Mouse (Mus musculus) hindbrain, embryonic 14.5 days (tissue): ENCODE measurements around the gene Mapk6. TPM values are rescaled to one million over a fixed set of nuclear protein-coding genes. Genes with fewer than 3 reads are reported as not detected.
A peak's percentile ranks its signal among the peaks of the same experiment; 100 is the strongest.

Experiments
- ATAC-seq: fragments of 200-750 bp; cut with Nextera tagmentation; 2 replicates; pipeline ENCODE4 v1.8.0; 2017; ENCODE audit warnings: moderate number of reproducible peaks, mild to moderate bottlenecking, moderate TSS enrichment, moderate library complexity; ENCODE audit not compliant: low FRiP score
- DNase-seq: peaks from one replicate; pipeline ENCODE4 v3.0.0-alpha.2; 2015; ENCODE audit warnings: low spot score
- H3K27ac ChIP-seq: fragments of 300-500 bp; sonication (generic); 2 replicates; pipeline ENCODE4 v1.5.1; 2014; ENCODE audit warnings: mild to moderate bottlenecking, moderate library complexity
- H3K27me3 ChIP-seq: fragments of 300-500 bp; sonication (generic); 2 replicates; pipeline ENCODE4 v1.6.1; 2014; ENCODE audit warnings: mild to moderate bottlenecking, low read length, mixed read lengths; ENCODE audit not compliant: control insufficient read depth, insufficient read depth
- H3K36me3 ChIP-seq: fragments of 300-500 bp; sonication (generic); replicated peaks from 2 replicates; pipeline ENCODE4 v1.6.1; 2014; ENCODE audit not compliant: control insufficient read depth, insufficient read depth
- H3K4me1 ChIP-seq: fragments of 300-500 bp; sonication (generic); replicated peaks from 2 replicates; pipeline ENCODE4 v1.6.1; 2014; ENCODE audit warnings: antibody characterized with exemption, low read length, mixed read lengths; ENCODE audit not compliant: control insufficient read depth, insufficient read depth
- H3K4me2 ChIP-seq: fragments of 300-500 bp; sonication (generic); replicated peaks from 2 replicates; pipeline ENCODE4 v1.6.1; 2014; ENCODE audit warnings: mild to moderate bottlenecking, moderate library complexity
- H3K4me3 ChIP-seq: fragments of 300-500 bp; sonication (generic); replicated peaks from 2 replicates; pipeline ENCODE4 v1.5.1; 2014; ENCODE audit warnings: mild to moderate bottlenecking, low read length
- H3K9ac ChIP-seq: fragments of 300-500 bp; sonication (generic); 2 replicates; pipeline ENCODE4 v1.6.1; 2014
- H3K9me3 ChIP-seq: fragments of 300-500 bp; sonication (generic); 2 replicates; pipeline ENCODE4 v1.6.1; 2016; ENCODE audit warnings: low read length; ENCODE audit not compliant: control insufficient read depth
- WGBS: fragments of 180-500 bp; shearing (Covaris S2); extraction: QIAGEN DNeasy Blood & Tissue Kit; methylation state at CpG from one replicate; pipeline ENCODE4 v1.1.7; 2014; 5-methylcytosine and 5-hydroxymethylcytosine counted together
- polyA plus RNA-seq: library from polyadenylated mRNA; unstranded; fragments of >200 nt; fragmentation: Nextera tagmentation; extraction: Ambion mirVana; gene quantifications from 2 replicates; pipeline ENCODE4 v1.2.1, GENCODE M21; 2014

Gene Mapk6
- polyA plus RNA-seq, 1 experiment from 2014 or later, result 185 TPM

DNA sequence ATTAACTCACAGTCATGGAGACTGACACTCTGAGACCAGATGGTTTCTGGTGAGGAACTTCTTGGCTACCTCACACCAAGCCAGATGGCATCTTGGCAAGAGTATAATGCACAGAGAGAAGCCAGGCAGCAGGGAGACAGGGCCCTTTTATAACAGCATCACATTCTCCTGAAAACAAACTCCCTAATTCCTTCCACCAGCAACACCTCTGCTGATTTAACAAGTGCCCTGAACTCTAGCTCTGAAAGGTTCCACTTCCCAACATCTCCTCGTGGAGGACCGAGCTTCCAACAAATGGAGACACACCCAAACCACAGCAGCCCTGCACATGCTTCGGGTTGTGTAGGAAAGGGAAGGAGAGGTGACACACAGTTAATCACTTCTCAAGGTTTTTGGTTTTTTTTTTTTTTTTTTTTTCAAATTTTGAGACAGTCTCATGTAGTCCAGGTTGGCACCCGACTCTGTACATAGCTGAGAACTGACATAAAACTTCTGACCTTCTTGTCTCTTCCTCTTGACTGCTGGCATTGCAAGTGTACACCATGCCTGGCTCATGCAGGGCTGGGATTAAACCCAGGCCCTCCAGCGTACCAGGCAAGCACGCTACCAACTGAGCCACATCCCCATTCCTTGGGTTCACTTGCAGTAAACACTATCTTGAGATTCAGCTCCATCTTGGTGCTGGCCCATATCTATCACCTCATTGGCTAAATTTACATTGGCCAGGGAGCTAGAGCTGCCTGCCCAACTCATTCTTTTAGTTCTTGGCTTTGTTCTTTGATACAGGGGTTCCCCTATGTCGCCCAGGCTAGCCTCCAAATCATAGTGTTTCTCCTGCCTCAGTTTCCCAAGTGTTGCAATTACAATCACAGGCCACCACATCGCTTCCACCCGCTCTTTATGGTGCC is 17.8 kb upstream of the Mapk6 start:
- Histone ChIP-seq H3K9me3 (no peaks in the 10 kb centered on the region), H3K27ac (no peak overlapping the region), H3K36me3 (no peaks in the 10 kb centered on the region), H3K27me3 (no peaks in the 10 kb centered on the region), H3K4me2 (no peak overlapping the region), H3K4me1 (no peaks in the 10 kb centered on the region), H3K9ac (no peak overlapping the region), H3K4me3 (no peak overlapping the region)
- DNase-seq, result no peak
- 80% methylated on average over 9 of the region's 9 CpGs for WGBS
- ATAC-seq, result no peak

DNA sequence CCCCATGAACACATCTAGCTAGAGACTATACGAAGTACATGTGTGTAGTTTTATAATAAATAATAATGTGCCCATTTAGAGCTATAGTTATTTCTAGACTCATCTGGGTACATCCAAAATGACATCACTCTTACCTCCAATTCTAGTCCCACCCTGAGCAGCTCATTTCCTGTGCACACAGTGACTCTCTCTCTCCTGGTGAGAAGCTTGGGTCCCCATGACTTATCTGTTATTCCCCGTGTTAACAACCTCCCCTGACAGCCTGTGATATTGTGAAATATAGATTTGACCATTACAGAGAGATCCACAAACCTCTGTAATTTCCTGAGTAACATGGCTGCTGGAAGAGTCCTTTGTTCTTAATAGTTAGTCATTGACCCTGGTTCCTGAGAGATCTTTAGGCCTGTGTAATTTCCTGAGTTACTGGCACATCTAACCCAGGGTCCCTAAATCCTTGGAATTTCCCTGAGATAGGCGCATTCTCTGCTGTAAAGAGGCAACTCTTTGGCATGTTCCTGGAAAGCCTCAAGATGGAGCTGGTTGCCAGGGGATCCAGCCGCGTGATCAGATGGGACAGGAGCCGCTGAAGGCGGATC is 16.1 kb upstream of the Mapk6 start:
- H3K4me2 ChIP-seq, result no peak overlapping the region
- WGBS, result 83% methylated on average over 7 of the region's 7 CpGs
- DNase-seq (no peak), ATAC-seq (no peak)
- no peak overlapping the region for H3K9ac ChIP-seq
- no peaks in the 10 kb centered on the region for H3K27me3 ChIP-seq
- no peaks in the 10 kb centered on the region for H3K9me3 ChIP-seq
- no peak overlapping the region for H3K4me3 ChIP-seq
- no peak overlapping the region for H3K27ac ChIP-seq
- H3K36me3 ChIP-seq, result no peaks in the 10 kb centered on the region
- no peaks in the 10 kb centered on the region for H3K4me1 ChIP-seq

DNA sequence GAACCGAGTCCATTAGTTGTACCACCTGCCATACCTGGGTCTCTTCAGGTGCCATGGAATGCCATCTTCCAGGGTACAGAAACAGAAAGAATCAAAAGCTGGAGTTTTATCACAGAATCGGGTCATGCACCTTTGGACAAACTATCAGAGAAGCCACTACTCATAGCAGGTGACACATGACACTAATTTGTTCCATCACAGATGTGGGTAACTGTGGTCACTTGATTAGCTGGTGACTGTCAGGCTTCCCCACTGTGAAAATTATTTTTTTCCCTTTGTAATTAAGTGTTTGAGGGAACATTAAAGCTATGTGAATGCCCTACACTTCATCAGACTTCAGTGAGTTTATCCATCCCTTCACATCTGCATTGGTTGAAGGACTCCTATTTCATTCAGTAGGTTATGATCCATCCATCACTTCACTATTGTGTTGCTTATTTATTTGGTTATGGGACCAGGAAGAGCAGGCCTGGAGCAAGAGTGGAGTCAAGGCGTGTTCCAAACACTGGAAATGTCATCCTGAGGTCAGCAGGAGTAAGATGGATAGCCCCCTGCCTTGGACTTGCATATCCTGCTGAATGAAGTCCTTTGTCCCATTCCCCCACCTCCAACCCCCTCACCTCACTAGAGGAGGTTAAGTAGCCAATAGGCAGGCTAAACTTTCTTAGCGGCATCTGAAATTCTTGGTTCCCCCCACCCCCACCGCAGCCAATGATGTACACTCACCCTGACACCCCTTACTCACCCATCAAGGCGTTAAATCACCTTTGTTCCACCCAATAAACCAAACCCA is 14.7 kb upstream of the Mapk6 start:
- H3K4me3 ChIP-seq, result no peak overlapping the region
- H3K27ac ChIP-seq, result no peak overlapping the region
- ATAC-seq (no peak), DNase-seq (no peak)
- H3K9ac ChIP-seq, result no peak overlapping the region
- H3K9me3 ChIP-seq, result no peaks in the 10 kb centered on the region
- 61% methylated on average over 6 of the region's 6 CpGs for WGBS
- no peaks in the 10 kb centered on the region for H3K4me1 ChIP-seq
- no peak overlapping the region for H3K4me2 ChIP-seq
- H3K36me3 ChIP-seq, result no peaks in the 10 kb centered on the region
- no peaks in the 10 kb centered on the region for H3K27me3 ChIP-seq

DNA sequence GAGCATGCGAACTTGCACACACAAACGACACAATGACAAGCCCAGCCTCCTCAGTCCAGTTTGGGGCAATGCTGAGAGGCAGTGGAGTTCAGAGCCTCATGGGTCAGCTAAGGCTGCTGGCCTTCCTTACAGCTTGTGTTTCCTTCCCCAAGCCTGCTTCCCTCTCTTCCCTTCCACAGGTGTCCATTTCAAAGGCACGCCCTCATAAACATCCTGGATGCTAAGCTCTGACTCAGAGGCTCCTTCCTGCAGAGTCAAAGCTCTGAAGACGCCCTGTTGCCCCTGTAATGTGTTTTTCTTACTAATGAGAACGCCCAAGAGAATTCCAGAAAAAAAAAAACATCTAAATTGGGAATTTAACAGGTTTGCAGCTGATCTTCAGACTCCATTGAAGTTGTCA is 13.9 kb upstream of the Mapk6 start:
- H3K4me2 ChIP-seq, result no peak overlapping the region
- 69% methylated on average over 5 of the region's 5 CpGs for WGBS
- no peaks in the 10 kb centered on the region for H3K9me3 ChIP-seq
- no peaks in the 10 kb centered on the region for H3K36me3 ChIP-seq
- no peak overlapping the region for H3K4me3 ChIP-seq
- H3K27ac ChIP-seq, result no peak overlapping the region
- no peaks in the 10 kb centered on the region for H3K4me1 ChIP-seq
- no peak for ATAC-seq
- no peak for DNase-seq
- H3K9ac ChIP-seq, result no peak overlapping the region
- H3K27me3 ChIP-seq, result no peaks in the 10 kb centered on the region

DNA sequence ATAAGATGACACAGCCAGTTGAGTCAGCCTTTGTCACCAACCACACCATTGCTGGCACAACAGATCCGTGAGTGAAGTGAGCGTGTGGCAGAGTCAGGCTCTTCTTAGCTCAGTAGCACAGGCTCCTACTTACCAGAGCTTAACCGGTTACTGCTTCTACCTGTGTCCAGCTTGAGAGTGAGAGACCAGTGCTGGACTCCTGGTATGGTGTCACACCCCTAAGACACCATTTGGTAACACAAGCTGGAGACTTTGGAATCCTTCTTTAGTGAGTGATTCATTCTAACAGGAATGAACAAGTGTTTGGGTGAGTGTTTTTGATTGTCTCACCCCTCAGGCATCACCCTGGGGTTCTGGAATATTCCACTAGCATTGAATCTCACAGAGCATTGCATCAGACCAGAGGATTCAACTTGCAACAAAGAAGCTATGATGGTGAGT is 12.5 kb upstream of the Mapk6 start:
- no peak for ATAC-seq
- Histone ChIP-seq H3K4me2 (no peak overlapping the region), H3K27ac (no peak overlapping the region), H3K9me3 (no peaks in the 10 kb centered on the region), H3K4me1 (no peaks in the 10 kb centered on the region), H3K9ac (no peak overlapping the region), H3K4me3 (no peak overlapping the region), H3K27me3 (no peaks in the 10 kb centered on the region), H3K36me3 (no peaks in the 10 kb centered on the region)
- 93% methylated on average over 3 of the region's 3 CpGs for WGBS
- DNase-seq, result no peak

DNA sequence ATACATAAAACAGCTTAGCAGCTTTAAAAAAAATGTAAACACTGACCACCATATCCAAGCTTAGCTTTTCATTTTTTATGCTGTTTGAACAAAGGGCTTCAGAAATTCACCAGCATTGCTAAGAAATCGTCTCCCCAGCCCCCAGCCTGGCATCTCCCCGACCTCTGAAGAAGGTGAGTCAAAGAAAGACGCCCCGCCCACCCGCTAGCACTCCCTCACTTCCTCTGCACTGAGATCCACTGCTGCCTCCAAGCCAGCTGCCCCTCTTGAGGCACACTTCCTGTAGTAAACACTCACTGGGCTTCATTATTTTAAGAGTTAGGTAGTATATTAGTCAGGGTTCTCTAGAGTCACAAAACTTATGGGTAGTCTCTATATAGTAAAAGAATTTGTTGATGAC is 4.4 kb upstream of the Mapk6 start:
- Histone ChIP-seq H3K36me3 (no peaks in the 10 kb centered on the region), H3K4me3 (no peak overlapping the region), H3K27me3 (no peaks in the 10 kb centered on the region), H3K4me2 (no peak overlapping the region), H3K4me1 (peaks cover 6% of the 10 kb centered on the region; the same call in 1 of the 2 replicates), H3K9ac (no peak overlapping the region), H3K9me3 (no peaks in the 10 kb centered on the region), H3K27ac (no peak overlapping the region)
- ATAC-seq (no peak), DNase-seq (no peak)
- 48% methylated on average over 5 of the region's 5 CpGs for WGBS

DNA sequence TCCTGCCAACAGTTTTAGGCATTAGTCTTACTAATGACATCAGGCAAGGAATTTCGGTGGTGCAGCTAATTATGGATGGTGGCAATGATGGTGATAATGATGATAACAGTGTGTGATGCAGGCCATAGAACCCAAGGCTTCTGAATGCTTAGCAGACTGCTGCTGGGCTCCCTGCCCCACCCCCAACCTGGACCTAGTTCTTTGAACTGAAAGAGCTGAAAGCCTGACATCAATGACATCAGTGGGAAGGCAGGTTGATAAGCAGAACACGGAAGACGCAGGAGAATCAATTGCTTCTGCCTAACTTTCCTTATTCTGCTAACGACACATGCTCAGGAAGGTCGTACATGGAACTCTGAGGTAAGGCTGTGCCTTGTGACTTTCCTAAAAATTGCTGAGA is 3.4 kb upstream of the Mapk6 start:
- Histone ChIP-seq H3K4me3 (no peak overlapping the region), H3K27me3 (no peaks in the 10 kb centered on the region), H3K36me3 (no peaks in the 10 kb centered on the region), H3K27ac (no peak overlapping the region), H3K4me1 (peaks cover 6% of the 10 kb centered on the region), H3K9me3 (no peaks in the 10 kb centered on the region), H3K4me2 (no peak overlapping the region), H3K9ac (no peak overlapping the region)
- ATAC-seq (no peak), DNase-seq (no peak)
- WGBS, result 77% methylated on average over 5 of the region's 5 CpGs

DNA sequence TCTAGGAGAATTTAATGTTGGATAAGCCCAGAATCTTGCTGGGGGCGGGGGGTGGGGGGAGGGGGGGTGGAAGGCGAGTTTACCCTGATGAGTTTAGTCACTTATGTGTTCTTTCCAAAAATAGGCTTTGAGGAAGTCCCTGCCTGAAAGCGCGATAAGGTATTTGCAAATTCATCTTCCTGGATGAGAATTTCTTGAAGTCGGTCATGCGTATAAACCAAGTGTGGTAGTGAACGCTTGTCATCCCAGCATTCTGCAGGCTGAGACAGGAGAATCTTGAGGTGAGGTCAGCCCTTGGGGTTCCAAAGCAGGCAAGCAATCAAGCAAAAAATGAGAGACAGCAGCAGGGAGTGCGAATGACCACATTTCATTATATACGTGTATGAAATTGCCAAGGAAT is 1.8 kb upstream of the Mapk6 start:
- no peak for DNase-seq
- Histone ChIP-seq H3K27me3 (no peaks in the 10 kb centered on the region), H3K9ac (no peak overlapping the region), H3K36me3 (no peaks in the 10 kb centered on the region), H3K4me1 (peaks cover 21% of the 10 kb centered on the region), H3K4me2 (no peak overlapping the region), H3K4me3 (no peak overlapping the region), H3K9me3 (no peaks in the 10 kb centered on the region), H3K27ac (no peak overlapping the region)
- WGBS, result 80% methylated on average over 9 of the region's 9 CpGs
- no peak for ATAC-seq

DNA sequence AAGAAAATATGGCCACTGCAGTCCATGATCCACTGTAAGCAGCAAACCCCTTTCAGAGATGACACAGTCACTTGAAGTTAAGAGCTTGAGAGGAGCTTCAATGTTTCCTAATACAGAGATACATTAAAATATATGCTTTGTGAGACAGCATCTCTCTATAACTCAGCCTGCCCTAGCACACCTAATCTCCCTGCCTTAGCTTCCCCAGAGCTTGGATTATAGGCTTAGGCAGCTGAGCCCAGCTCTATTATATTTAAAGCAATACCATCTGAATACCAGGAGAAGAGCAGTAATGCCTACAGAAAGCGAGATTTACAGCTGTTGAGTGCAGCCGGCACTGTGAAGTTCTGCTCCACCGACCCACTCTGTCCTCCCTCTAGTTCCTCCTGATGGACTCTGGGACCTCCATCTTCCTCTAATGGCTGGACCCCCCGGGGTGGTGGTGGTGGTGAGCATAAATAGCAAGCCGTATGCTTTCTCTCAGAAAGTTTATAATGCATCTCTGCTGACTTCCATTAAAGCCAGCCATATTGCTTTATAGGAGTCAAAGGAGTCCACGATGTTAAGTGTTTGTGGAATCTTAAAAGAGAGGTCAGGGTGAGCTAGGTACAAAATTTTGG is 1.2 kb upstream of the Mapk6 start:
- H3K9me3 ChIP-seq, result no peaks in the 10 kb centered on the region
- H3K36me3 ChIP-seq, result no peaks in the 10 kb centered on the region
- WGBS, result 78% methylated on average over 6 of the region's 6 CpGs
- H3K4me3 ChIP-seq, result no peak overlapping the region
- H3K4me1 ChIP-seq, result peaks cover 21% of the 10 kb centered on the region
- DNase-seq (no peak), ATAC-seq (no peak)
- H3K27ac ChIP-seq, result no peak overlapping the region
- H3K4me2 ChIP-seq, result no peak overlapping the region
- no peaks in the 10 kb centered on the region for H3K27me3 ChIP-seq
- H3K9ac ChIP-seq, result peak overlapping the region; percentile 94; the same call in 1 of the 2 replicates
